Mouse (Mus musculus): ENCODE measurements around the gene Rerg. TPM values are rescaled to one million over a fixed set of nuclear protein-coding genes. Genes with fewer than 3 reads are reported as not detected.

Rerg gene
- polyA plus RNA-seq, 1 experiment from 2014 or later, result 21.3 TPM

- Histone ChIP-seq H3K4me2 (no peak overlapping the region), H3K36me3 (ENCODE audit: insufficient read depth) (no peaks in the 10 kb centered on the region), H3K4me1 (ENCODE audit: insufficient read depth) (no peaks in the 10 kb centered on the region), H3K27me3 (ENCODE audit: insufficient read depth, low read length) (no peaks in the 10 kb centered on the region), H3K9me3 (ENCODE audit: low read depth, low read length) (no peaks in the 10 kb centered on the region), H3K9ac (no peak overlapping the region), H3K4me3 (ENCODE audit: low read depth, low read length) (no peak overlapping the region), H3K27ac (ENCODE audit: low read depth) (no peak overlapping the region)
- 53% methylated on average over 2 of the region's 2 CpGs for WGBS
- no peak for TF ChIP-seq CTCF (IDR thresholded peaks at IDR 0.05; ENCODE audit: low read depth)
- DNase-seq (peak; percentile 11), ATAC-seq (ENCODE audit: insufficient read depth) (no peak)
Observed at GRCm38 (mm10) chr6:137024541-137024940, 145.8 kb downstream of the Rerg start.

- H3K27ac ChIP-seq (ENCODE audit: low read depth), result no peak overlapping the region
- no peak overlapping the region for H3K4me3 ChIP-seq (ENCODE audit: low read depth, low read length)
- no peak for ATAC-seq (ENCODE audit: insufficient read depth)
- H3K36me3 ChIP-seq (ENCODE audit: insufficient read depth), result no peaks in the 10 kb centered on the region
- H3K27me3 ChIP-seq (ENCODE audit: insufficient read depth, low read length), result no peaks in the 10 kb centered on the region
- no peaks in the 10 kb centered on the region for H3K9me3 ChIP-seq (ENCODE audit: low read depth, low read length)
- peak; percentile 8 for DNase-seq
- no peak for TF ChIP-seq CTCF (IDR thresholded peaks at IDR 0.05; ENCODE audit: low read depth)
- 82% methylated on average over 7 of the region's 7 CpGs for WGBS
- no peak overlapping the region for H3K4me2 ChIP-seq
- no peak overlapping the region for H3K9ac ChIP-seq
- H3K4me1 ChIP-seq (ENCODE audit: insufficient read depth), result no peaks in the 10 kb centered on the region
Observed at GRCm38 (mm10) chr6:137017216-137017973, 152.9 kb downstream of the Rerg start.

- no peak for ATAC-seq (ENCODE audit: insufficient read depth)
- Histone ChIP-seq H3K9ac (no peak overlapping the region), H3K27ac (ENCODE audit: low read depth) (no peak overlapping the region), H3K9me3 (ENCODE audit: low read depth, low read length) (no peaks in the 10 kb centered on the region), H3K4me2 (no peak overlapping the region), H3K4me3 (ENCODE audit: low read depth, low read length) (no peak overlapping the region), H3K4me1 (ENCODE audit: insufficient read depth) (no peaks in the 10 kb centered on the region), H3K36me3 (ENCODE audit: insufficient read depth) (no peaks in the 10 kb centered on the region), H3K27me3 (ENCODE audit: insufficient read depth, low read length) (no peaks in the 10 kb centered on the region)
- no peak for DNase-seq
- WGBS, result 60% methylated on average over 6 of the region's 6 CpGs
- TF ChIP-seq CTCF (IDR thresholded peaks at IDR 0.05; ENCODE audit: low read depth), result no peak
Observed at GRCm38 (mm10) chr6:137014346-137014745, 156.0 kb downstream of the Rerg start.

GRCm38 (mm10) chr6:137011187-137011586, 159.1 kb downstream of the Rerg start:
- no peak for TF ChIP-seq CTCF (IDR thresholded peaks at IDR 0.05; ENCODE audit: low read depth)
- WGBS, result 49% methylated on average over 5 of the region's 5 CpGs
- no peak for DNase-seq
- Histone ChIP-seq H3K4me2 (no peak overlapping the region), H3K36me3 (ENCODE audit: insufficient read depth) (no peaks in the 10 kb centered on the region), H3K9ac (no peak overlapping the region), H3K27me3 (ENCODE audit: insufficient read depth, low read length) (no peaks in the 10 kb centered on the region), H3K9me3 (ENCODE audit: low read depth, low read length) (no peaks in the 10 kb centered on the region), H3K4me1 (ENCODE audit: insufficient read depth) (no peaks in the 10 kb centered on the region), H3K4me3 (ENCODE audit: low read depth, low read length) (no peak overlapping the region), H3K27ac (ENCODE audit: low read depth) (no peak overlapping the region)
- no peak for ATAC-seq (ENCODE audit: insufficient read depth)

Other genes starting within 250 kb of the Rerg start
- gene Erp27, start 248.3 kb downstream of the Rerg start, polyA plus RNA-seq (2014; fragmentation: Nextera tagmentation; extraction: Ambion mirVana), result 1.1 TPM in 2 replicates
- gene Pde6h, start 246.7 kb downstream of the Rerg start, polyA plus RNA-seq (2014; fragmentation: Nextera tagmentation; extraction: Ambion mirVana), result not detected in 2 replicates
- 71.9 and 72.6 TPM in 2 replicates for gene Arhgdib, start 228.6 kb downstream of the Rerg start, polyA plus RNA-seq (2014; fragmentation: Nextera tagmentation; extraction: Ambion mirVana)
- 2.8 and 3.0 TPM in 2 replicates for gene Ptpro, start 81.8 kb upstream of the Rerg start, polyA plus RNA-seq (2014; fragmentation: Nextera tagmentation; extraction: Ambion mirVana)

Data from lung, embryonic 14.5 days (tissue).